Mouse (Mus musculus) E14TG2a.4 (cell line): ENCODE data around the gene U2surp.
"Not testable (repeated sequence)": the region's sequence is repeated elsewhere in the genome, so short reads cannot be mapped to it uniquely, and the experiment has no call there.

Experiments
- CTCF ChIP-seq: conservative IDR thresholded peaks from 2 replicates; pipeline ENCODE4 v1.5.1; 2014; ENCODE audit warnings: low read length
- NANOG ChIP-seq: IDR thresholded peaks from 2 replicates; pipeline ENCODE4 v1.6.1; 2014; ENCODE audit warnings: borderline replicate concordance, low read length, mixed read lengths
- POU5F1 ChIP-seq: IDR thresholded peaks from 2 replicates; pipeline ENCODE4 v1.6.1; 2014; ENCODE audit warnings: low read length, borderline replicate concordance

GRCm38 (mm10) chr9:95469011-95469576 is 42.7 kb downstream of the U2surp start:
- not testable (repeated sequence) for TF ChIP-seq CTCF, POU5F1, NANOG
